Mouse (Mus musculus): Measurements from ENCODE around the gene Mgat4b.

- TF ChIP-seq CTCF (IDR thresholded peaks at IDR 0.05; ENCODE audit: extremely low read depth, insufficient read length, insufficient replicate concordance, low read depth, low read length) (no peak), POLR2A (IDR thresholded peaks at IDR 0.05; ENCODE audit: low read depth, low read length) (no peak)
Measured at GRCm38 (mm10) chr11:50272819-50273218, 62.1 kb downstream of the Mgat4b start.

Data from small intestine, adult 2 months (tissue).